Mouse (Mus musculus): ENCODE measurements around the gene Polr2e. TPM values are rescaled to one million over a fixed set of nuclear protein-coding genes. Genes with fewer than 3 reads are reported as not detected.

Polr2e gene
- polyA plus RNA-seq, 1 experiment from 2014 or later = 58.3 TPM

- WGBS (ENCODE audit: insufficient replicate concordance) = 3% methylated on average over 11 of the region's 11 CpGs
- H3K27ac ChIP-seq (ENCODE audit: low read depth) = peak overlapping the region; percentile 88
- H3K27me3 ChIP-seq (ENCODE audit: insufficient read depth, low read length) = peaks cover 14% of the 10 kb centered on the region
- ATAC-seq = no peak
- peak; percentile 91 for DNase-seq
- H3K4me1 ChIP-seq (ENCODE audit: insufficient read depth) = peaks cover 45% of the 10 kb centered on the region
- no peak for TF ChIP-seq EP300 (IDR thresholded peaks at IDR 0.05; ENCODE audit: low read depth)
- TF ChIP-seq CTCF (IDR thresholded peaks at IDR 0.05; ENCODE audit: low read depth) = peak; percentile 95
- H3K9me3 ChIP-seq (ENCODE audit: low read length) = no peaks in the 10 kb centered on the region
- peak overlapping the region; percentile 72; the same call in 1 of the 2 replicates for H3K4me3 ChIP-seq (ENCODE audit: low read depth, low read length)
- peak overlapping the region; percentile 87 for H3K9ac ChIP-seq (replicated peaks)
- peaks cover 10% of the 10 kb centered on the region for H3K36me3 ChIP-seq (replicated peaks; ENCODE audit: insufficient read depth, low read length)
- H3K4me2 ChIP-seq (ENCODE audit: low read depth, low read length) = peak overlapping the region; percentile 78
Observed at GRCm38 (mm10) chr10:79986963-79987362, 52.6 kb downstream of the Polr2e start.

GRCm38 (mm10) chr10:79986232-79986878, 53.2 kb downstream of the Polr2e start:
- DNase-seq (peak; percentile 48), ATAC-seq (no peak)
- peak overlapping the region; percentile 88 for H3K27ac ChIP-seq (ENCODE audit: low read depth)
- TF ChIP-seq CTCF (IDR thresholded peaks at IDR 0.05; ENCODE audit: low read depth) (no peak), EP300 (IDR thresholded peaks at IDR 0.05; ENCODE audit: low read depth) (no peak)
- H3K36me3 ChIP-seq (replicated peaks; ENCODE audit: insufficient read depth, low read length) = peaks cover 7% of the 10 kb centered on the region; the same call in 1 of the 2 replicates
- peaks cover 45% of the 10 kb centered on the region for H3K4me1 ChIP-seq (ENCODE audit: insufficient read depth)
- WGBS (ENCODE audit: insufficient replicate concordance) = 22% methylated on average over 6 of the region's 6 CpGs
- peak overlapping the region; percentile 87 for H3K9ac ChIP-seq (replicated peaks)
- H3K27me3 ChIP-seq (ENCODE audit: insufficient read depth, low read length) = peaks cover 14% of the 10 kb centered on the region
- H3K4me2 ChIP-seq (ENCODE audit: low read depth, low read length) = peak overlapping the region; percentile 78
- H3K9me3 ChIP-seq (ENCODE audit: low read length) = no peaks in the 10 kb centered on the region
- H3K4me3 ChIP-seq (ENCODE audit: low read depth, low read length) = peak overlapping the region; percentile 72

Other genes starting within 250 kb of the Polr2e start
- gene Prss57, start 248.8 kb downstream of the Polr2e start, polyA plus RNA-seq (2015; fragmentation: Nextera tagmentation; extraction: Ambion mirVana) = 5.0 and 7.2 TPM in 2 replicates
- gene Palm, start 246.2 kb downstream of the Polr2e start, polyA plus RNA-seq (2015; fragmentation: Nextera tagmentation; extraction: Ambion mirVana) = 7.9 and 9.2 TPM in 2 replicates
- gene Misp, start 218.8 kb downstream of the Polr2e start, polyA plus RNA-seq (2015; fragmentation: Nextera tagmentation; extraction: Ambion mirVana) = 1.00 and 1.3 TPM in 2 replicates
- 55.4 and 59.1 TPM in 2 replicates for gene Ptbp1, start 185.4 kb downstream of the Polr2e start, polyA plus RNA-seq (2015; fragmentation: Nextera tagmentation; extraction: Ambion mirVana)
- gene Prtn3, start 165.3 kb downstream of the Polr2e start, polyA plus RNA-seq (2015; fragmentation: Nextera tagmentation; extraction: Ambion mirVana) = 123 and 127 TPM in 2 replicates
- gene Plppr3, start 165.2 kb downstream of the Polr2e start, polyA plus RNA-seq (2015; fragmentation: Nextera tagmentation; extraction: Ambion mirVana) = 2.9 and 4.9 TPM in 2 replicates
- 180 and 207 TPM in 2 replicates for gene Elane, start 153.5 kb downstream of the Polr2e start, polyA plus RNA-seq (2015; fragmentation: Nextera tagmentation; extraction: Ambion mirVana)
- not detected in 2 replicates for gene Cfd, start 148.9 kb downstream of the Polr2e start, polyA plus RNA-seq (2015; fragmentation: Nextera tagmentation; extraction: Ambion mirVana)
- gene Med16, start 130.9 kb downstream of the Polr2e start, polyA plus RNA-seq (2015; fragmentation: Nextera tagmentation; extraction: Ambion mirVana) = 13.5 and 14.3 TPM in 2 replicates
- gene Gm26602, start 128.9 kb downstream of the Polr2e start, polyA plus RNA-seq (2015; fragmentation: Nextera tagmentation; extraction: Ambion mirVana) = 4.6 TPM in 1 of 2 replicates, not detected in the other
- gene Kiss1r, start 122.8 kb downstream of the Polr2e start, polyA plus RNA-seq (2015; fragmentation: Nextera tagmentation; extraction: Ambion mirVana) = 0.18 and 0.34 TPM in 2 replicates
- 47.3 and 51.7 TPM in 2 replicates for gene R3hdm4, start 118.6 kb downstream of the Polr2e start, polyA plus RNA-seq (2015; fragmentation: Nextera tagmentation; extraction: Ambion mirVana)
- 4.5 and 5.5 TPM in 2 replicates for gene Arid3a, start 112.8 kb downstream of the Polr2e start, polyA plus RNA-seq (2015; fragmentation: Nextera tagmentation; extraction: Ambion mirVana)
- 40.7 and 41.2 TPM in 2 replicates for gene Wdr18, start 79.6 kb downstream of the Polr2e start, polyA plus RNA-seq (2015; fragmentation: Nextera tagmentation; extraction: Ambion mirVana)
- gene Grin3b, start 69.1 kb downstream of the Polr2e start, polyA plus RNA-seq (2015; fragmentation: Nextera tagmentation; extraction: Ambion mirVana) = 0.05 TPM in 1 of 2 replicates, not detected in the other
- gene Tmem259, start 55.5 kb downstream of the Polr2e start, polyA plus RNA-seq (2015; fragmentation: Nextera tagmentation; extraction: Ambion mirVana) = 13.2 and 14.5 TPM in 2 replicates
- gene Cnn2, start 51.2 kb downstream of the Polr2e start, polyA plus RNA-seq (2015; fragmentation: Nextera tagmentation; extraction: Ambion mirVana) = 40.7 and 42.8 TPM in 2 replicates
- gene Abca7, start 43.3 kb downstream of the Polr2e start, polyA plus RNA-seq (2015; fragmentation: Nextera tagmentation; extraction: Ambion mirVana) = 2.5 and 3.1 TPM in 2 replicates
- gene Arhgap45, start 23.1 kb downstream of the Polr2e start, polyA plus RNA-seq (2015; fragmentation: Nextera tagmentation; extraction: Ambion mirVana) = 12.1 and 14.2 TPM in 2 replicates
- 537 and 560 TPM in 2 replicates for gene Gpx4, start 7.4 kb upstream of the Polr2e start, polyA plus RNA-seq (2015; fragmentation: Nextera tagmentation; extraction: Ambion mirVana)
- gene Sbno2, start 65.8 kb upstream of the Polr2e start, polyA plus RNA-seq (2015; fragmentation: Nextera tagmentation; extraction: Ambion mirVana) = 7.4 and 8.7 TPM in 2 replicates
- gene Stk11, start 76.0 kb upstream of the Polr2e start, polyA plus RNA-seq (2015; fragmentation: Nextera tagmentation; extraction: Ambion mirVana) = 9.1 and 11.2 TPM in 2 replicates
- gene Atp5d, start 98.8 kb upstream of the Polr2e start, polyA plus RNA-seq (2015; fragmentation: Nextera tagmentation; extraction: Ambion mirVana) = 537 and 576 TPM in 2 replicates
- 0.11 and 0.18 TPM in 2 replicates for gene Cbarp, start 101.0 kb upstream of the Polr2e start, polyA plus RNA-seq (2015; fragmentation: Nextera tagmentation; extraction: Ambion mirVana)
- 3.0 and 4.3 TPM in 2 replicates for gene Midn, start 108.5 kb upstream of the Polr2e start, polyA plus RNA-seq (2015; fragmentation: Nextera tagmentation; extraction: Ambion mirVana)
- 87.0 and 93.3 TPM in 2 replicates for gene Cirbp, start 126.2 kb upstream of the Polr2e start, polyA plus RNA-seq (2015; fragmentation: Nextera tagmentation; extraction: Ambion mirVana)
- gene 1600002K03Rik, start 133.1 kb upstream of the Polr2e start, polyA plus RNA-seq (2015; fragmentation: Nextera tagmentation; extraction: Ambion mirVana) = 6.7 and 6.8 TPM in 2 replicates
- 0.15 and 0.18 TPM in 2 replicates for gene Efna2, start 139.7 kb upstream of the Polr2e start, polyA plus RNA-seq (2015; fragmentation: Nextera tagmentation; extraction: Ambion mirVana)
- gene Mum1, start 186.6 kb upstream of the Polr2e start, polyA plus RNA-seq (2015; fragmentation: Nextera tagmentation; extraction: Ambion mirVana) = 9.8 and 13.3 TPM in 2 replicates
- 313 and 321 TPM in 2 replicates for gene Ndufs7, start 209.3 kb upstream of the Polr2e start, polyA plus RNA-seq (2015; fragmentation: Nextera tagmentation; extraction: Ambion mirVana)
- 93.9 and 101 TPM in 2 replicates for gene Gamt, start 221.2 kb upstream of the Polr2e start, polyA plus RNA-seq (2015; fragmentation: Nextera tagmentation; extraction: Ambion mirVana)
- gene Dazap1, start 221.7 kb upstream of the Polr2e start, polyA plus RNA-seq (2015; fragmentation: Nextera tagmentation; extraction: Ambion mirVana) = 19.5 and 21.8 TPM in 2 replicates

Measured in liver, postnatal 0 days (tissue).